Mouse (Mus musculus) mesoderm, embryonic 11.5 days (tissue): ENCODE measurements at regions not wholly inside any gene's neighbourhood (a gene's known extent, or its start where the extent isn't known, plus 50 kb on each side); places are given as distances from the start of the nearest gene placed in this dataset.
"Not testable (repeated sequence)": the region's sequence is repeated elsewhere in the genome, so short reads cannot be mapped to it uniquely, and the experiment has no call there.

Source experiments
- DNase-seq: peaks from one replicate; pipeline ENCODE4 v3.0.0-alpha.2; 2012; ENCODE audit warnings: low read depth, low spot score

DNA sequence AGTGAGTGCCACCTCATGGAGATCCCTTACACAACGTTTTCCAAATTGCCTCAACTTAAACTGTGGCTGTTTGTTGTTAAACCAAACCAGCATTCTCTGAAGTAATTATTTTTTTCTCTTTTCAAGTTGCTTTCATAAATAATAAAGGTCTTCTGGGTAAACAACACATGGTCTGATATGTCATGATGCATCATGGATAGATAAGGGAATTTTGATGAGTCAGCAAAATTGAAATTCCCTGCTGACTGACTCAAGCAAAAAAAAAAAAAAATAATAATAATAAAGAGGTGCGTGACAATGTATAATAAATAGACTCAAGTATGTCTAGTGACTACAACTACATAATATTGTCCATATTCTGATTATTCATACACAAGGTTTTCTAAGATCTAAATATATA is 201.8 kb downstream of the Adgb start:
- DNase-seq = no peak

DNA sequence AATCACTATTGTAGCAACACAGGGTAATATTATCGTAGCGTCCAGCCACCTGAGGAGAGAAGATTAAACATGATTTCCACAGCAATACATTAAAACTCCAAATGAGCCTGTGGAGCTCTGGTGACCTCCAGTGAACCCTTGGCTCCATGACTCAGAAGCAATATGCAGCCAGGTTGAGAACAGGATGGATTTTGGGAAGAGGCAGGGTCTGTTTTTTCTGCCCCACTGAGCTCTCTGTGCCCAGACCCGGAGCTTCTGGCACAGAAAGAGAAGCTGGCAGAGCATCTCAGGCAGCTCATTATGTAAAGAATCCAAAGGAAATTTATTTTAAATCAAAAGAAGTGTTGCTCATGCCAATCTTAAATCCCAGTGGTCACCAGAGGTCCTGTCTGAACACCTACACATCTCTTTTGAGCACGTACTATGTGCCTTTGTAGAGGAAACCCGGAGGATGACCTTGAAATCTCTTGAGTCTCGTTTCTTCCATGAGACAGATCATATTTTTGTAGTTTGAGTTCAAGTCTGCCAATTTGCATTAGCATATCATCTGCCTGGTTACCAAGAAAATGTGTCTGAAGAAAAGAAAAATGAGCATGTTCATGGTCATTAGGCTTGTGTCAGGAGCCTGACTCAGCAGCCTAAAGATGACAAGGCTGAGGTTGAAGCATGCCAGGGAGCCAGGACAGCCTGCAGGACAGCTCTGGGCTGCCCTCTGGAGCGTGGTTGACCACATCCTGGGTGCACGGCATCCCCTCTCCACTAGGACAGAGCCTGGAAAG is 219.4 kb downstream of the Adgb start:
- no peak for DNase-seq

DNA sequence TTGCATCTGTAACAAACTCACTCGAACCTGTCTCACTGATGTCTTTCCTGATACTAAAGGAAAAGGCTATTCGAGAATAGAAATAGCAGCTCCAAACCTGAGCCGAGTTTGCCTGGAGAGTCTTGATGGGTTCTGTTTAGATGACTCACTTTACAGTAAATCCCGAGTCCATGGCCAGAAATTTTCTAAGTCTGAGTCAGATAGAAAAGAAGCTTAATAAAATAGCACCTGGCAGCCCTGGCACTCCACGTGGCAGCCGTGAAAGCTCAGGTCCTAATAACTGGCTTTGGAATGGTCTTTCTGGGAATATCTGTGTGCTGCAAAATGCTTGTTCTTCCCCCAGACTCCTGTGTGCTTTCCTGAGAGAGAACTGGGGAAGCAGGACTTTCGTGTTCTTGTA is 220.0 kb downstream of the Adgb start:
- no peak for DNase-seq

DNA sequence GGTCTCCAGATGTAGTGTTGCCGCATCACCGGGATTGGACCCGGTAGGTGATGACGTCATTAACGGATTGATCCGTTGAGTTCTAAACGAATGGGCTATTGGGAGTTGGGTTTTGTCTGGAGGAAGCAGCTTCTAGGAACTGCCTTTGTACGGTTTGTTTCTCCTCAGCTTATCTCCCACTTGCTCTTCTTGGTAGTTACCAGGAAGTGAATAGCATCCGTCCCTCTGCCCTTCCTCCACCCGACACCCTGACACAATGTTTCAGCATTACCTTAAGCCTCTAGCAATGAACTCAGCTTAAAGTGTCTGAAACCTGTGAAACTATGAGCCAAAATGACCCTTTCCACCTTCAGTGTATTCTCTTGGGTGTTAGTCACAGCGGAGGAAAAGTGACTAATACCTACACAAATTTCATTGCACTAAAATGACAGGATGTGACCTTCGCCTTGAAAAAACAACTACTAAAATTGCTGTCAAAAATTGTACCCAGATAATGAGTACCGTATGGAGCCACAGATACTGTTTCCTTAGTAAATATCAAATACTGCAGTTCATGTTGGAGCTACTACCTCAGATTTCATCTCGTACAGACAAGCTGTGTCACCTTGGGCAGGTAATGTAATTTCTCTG is 237.1 kb downstream of the Adgb start:
- DNase-seq = no peak

DNA sequence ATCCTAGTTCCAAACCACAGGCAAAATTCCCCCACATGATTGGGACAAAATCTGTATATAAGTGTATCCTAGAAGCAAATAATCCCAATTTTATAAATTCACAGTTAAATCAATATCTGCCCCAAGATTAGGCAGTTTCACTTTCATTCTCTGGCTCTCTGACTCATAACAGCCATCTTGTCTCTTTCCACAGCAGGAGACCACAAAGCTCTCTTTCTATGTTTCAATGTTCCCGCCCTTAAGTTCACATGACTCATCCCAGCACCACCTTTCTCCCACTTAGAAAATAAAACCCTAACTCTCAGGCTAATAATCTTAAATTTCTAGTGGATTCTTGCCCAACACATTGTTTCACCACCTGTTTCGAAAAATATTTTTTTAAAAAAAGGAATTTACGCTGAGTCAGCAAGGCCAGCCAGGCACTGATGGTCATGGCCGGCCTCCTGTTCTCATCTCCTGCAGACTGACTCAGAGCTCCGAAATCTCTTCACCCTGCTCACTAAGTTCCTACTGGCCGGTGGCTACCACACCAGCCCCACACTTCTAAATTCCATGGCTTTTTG is 247.5 kb downstream of the Adgb start:
- DNase-seq = no peak

DNA sequence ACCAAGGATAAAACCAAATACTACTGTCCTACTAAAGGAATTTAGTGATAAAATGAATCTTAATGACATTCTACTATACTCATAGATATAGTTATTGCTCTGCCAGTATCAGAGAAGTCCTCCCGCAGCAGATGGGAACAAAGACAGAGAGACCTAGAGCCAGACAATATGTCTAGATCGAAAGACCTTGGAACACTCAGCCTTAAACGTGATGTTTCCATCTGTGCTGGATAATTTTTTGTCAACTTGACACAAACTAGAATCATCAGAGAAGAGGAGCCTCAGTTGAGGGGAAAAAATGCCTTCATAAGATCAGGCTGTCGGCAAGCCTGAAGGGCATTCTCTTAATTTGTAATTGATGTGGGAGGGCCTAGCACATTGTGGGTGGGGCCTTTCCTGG is 252.4 kb downstream of the Adgb start:
- DNase-seq = no peak

DNA sequence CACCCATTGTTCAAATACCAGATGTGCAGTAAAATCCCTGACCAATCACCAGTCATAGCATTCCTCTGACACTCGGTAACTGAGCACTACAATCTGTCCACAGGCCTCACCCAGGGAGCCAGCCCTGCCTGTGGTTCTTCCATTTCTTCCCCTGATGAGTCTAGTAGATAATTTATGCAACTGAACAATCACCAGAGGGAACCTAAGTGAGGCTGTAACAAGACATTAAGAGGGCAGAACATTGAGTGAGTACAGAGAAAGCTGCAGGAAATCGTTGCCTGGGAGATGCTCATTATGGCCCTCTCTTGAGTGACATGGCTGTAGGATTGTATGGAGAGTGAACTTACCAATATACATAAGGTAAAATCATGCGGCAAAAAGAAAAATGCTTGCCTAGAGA is 255.2 kb downstream of the Adgb start:
- no peak for DNase-seq

DNA sequence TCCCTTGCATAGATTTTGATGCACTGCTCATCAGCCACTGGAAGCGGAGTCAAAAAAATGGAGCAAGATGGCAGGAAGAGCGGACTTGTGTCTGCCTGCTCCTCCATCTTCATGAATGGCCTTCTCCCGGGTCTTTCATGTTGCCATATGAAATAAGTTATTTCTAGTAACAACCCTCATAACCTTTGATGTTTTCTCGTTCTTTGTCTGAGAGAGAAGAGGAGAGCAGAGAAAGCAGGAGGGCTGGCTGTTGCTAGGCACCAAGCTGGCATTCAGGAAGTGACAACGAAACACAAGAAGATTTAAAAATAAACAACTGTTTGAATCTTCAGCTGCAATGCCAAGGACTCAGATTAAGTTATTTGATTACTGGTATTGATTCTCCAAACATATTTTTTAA is 256.8 kb downstream of the Adgb start:
- DNase-seq = no peak

DNA sequence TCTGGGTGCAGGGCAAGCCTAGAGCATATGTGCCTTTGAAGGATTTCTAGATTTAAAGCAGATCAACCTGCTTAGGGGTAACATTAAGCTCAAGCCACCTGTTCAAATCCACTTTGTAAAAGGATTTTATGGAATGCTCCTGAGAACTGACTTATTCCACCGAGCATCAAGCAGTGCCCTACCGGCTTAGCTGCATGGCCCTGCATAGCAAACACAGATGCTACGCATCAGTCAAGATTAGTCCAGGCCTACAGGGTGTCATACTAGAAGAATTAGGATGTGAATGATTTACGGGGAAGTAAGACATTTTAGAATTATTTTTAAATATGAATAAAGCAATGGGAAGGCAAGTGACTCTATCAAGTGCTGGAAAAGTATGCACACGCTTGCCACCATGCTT is 263.8 kb downstream of the Adgb start:
- DNase-seq = peak; percentile 28

DNA sequence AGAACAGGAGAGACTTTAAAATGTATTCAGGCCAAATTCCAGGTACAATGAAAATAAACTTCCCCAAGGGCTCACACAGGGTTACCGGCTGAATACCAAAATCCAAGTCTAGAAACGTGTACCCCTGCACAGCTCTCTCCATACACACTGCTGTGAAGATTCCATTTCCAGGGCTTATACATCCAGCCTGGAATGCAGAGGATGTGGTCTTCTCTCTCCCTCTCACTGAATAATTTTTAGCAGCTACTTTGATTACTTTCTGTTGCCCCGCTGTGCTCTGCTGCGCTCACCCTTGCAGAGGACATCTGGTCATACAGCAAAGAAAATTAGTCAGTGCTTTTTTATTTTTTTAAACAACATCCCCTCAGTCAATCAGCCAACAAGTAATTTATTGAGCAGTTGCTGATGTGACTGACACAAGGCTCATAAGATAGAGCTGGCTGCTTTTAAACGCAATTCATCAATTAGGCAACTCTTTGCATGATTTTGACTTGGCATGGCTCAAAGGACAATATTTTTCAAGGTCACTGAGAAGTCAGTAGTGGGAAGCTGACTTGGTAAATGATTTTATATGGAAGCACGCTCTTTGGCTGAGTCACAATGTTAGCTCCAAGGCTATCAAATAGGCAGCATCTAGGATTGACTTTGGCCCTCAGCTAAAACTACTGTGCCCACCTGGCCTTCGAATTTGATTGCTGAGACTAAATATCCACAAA is 266.2 kb downstream of the Adgb start:
- DNase-seq = no peak

DNA sequence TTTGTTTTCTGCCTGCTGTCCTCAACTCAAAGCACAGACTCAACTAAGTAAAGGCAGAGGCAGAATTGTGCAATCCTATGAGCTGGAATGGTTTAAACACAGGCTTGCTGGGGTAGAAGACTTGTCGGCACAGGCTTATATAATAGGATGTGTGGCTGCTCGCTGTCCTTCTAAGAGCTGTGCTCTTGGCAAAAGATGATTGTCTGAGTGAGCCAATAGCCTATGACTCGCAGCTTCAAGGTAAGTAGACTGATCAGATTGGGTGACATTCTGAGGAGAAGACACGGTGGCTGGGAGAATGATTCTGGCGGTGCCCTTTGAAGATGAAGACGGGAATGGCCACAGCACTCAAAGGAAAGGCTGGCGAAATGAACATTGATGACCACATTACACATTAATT is 268.1 kb downstream of the Adgb start:
- DNase-seq = no peak

DNA sequence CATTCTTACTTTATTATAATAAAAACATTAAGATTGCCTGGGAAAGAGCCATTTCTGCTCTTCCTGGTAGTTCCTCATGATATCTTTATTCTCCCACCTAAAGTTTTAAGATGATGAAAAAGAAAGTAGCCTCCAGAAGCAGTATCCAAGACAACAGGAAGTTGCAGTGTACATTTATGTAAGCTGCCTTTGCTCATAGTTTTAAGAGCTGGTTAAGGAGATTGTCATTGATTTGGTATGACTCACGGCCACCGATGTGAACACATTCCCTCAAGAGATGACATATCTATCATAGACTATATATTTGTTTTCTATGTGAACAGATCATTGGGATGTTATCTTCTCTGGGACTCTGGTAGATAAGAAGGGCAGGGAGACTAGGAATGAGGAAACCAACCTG is 281.8 kb downstream of the Adgb start:
- DNase-seq = no peak

DNA sequence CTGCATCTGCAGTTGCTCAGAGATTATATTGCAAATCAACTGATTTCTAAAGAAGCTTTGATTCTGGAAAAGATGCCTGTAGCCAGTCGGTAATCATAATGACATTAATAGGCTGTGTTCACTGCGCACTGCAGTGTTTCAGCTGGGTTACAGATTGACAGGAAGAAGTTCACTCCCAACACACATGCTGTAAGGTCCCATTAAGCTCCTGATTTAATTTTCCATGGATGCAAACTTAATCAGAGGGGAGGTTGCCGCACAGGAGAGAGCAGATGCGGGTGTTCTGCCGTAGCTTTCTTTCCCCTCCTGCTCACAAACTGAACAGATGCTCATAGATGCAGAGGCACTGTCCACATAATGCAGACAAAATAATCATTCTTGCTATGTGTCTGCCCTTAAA is 284.0 kb downstream of the Adgb start:
- no peak for DNase-seq

DNA sequence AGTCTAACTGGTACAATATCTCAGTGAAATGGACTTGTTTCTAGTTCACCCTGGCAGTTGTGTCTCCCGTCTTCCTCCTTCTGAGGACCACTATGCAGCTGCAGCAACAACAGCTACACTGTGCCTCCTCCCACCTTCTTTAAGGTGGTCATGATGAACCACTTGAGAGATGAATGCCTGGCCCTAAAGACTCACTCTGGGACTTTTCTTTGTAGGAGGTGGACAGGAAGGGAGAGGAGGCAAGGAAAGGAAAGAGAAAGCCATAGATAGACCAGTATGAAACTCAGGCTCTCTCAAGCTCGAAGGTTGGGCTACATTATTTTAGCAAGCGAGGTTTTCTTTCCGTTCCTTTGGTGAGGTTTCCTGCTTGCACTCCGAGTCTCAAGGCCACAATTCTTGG is 285.4 kb downstream of the Adgb start:
- DNase-seq = no peak

DNA sequence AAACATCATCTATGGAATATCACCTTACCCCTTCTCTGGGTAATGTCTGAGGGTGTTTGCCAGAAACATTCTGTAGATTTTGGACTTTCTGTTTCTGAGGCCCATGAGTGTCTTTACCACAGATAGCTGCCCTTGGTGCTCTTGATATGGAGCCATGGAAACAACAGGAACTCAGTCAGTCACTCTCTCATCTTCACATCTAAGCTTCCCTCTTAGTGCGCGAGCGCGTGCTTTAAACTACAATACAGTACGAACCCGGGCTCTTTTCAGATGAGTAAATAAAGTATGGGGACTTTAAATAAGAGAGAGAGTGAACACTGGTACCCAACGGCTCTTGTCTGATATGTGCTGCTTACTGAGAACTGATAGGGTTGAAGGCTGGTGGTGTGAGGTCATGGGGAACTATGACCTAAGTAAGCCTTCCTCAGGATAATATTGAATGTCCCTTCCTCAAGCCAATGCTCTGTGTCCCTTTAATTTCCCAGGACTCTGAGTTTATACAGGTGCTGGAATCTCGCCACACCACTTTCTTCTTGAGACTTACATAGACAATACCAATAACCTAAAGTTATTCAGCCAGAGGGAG is 284.5 kb upstream of the Stxbp5 start:
- no peak for DNase-seq

DNA sequence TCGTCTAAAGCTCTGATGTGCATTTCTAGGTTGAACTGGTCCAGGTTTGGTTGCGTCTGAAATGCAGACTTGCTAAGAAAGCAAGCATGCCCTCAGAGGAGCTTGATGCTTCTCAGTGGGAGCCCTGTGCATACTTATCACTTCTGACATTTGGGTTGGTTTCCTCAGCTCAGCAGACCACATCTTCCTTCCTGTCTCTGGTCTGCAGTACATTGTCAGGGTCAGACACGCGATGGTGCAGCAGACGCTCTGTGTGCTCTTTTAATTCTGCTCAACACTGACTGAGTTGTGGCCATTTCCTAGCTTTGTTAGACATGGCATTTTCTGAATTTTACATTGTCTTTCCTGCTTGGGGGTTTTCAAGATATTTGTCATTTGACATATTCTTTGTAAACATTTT is 283.5 kb upstream of the Stxbp5 start:
- DNase-seq = no peak

DNA sequence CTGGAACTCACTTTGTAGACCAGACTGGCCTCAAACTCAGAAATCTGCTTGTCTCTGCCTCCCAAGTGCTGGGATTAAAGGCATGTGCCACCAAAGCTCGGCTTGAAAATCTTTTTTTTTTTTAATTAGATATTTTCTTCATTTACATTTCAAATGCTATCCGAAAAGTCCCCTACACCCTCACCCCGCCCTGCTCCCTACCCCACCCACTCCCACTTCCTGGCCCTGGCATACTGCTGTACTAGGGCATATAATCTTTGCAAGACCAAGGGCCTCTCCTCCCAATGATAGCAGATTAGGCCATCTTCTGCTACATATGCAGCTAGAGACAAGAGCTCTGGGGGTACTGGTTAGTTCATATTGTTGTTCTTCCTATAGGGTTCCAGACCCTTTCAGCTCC is 276.2 kb upstream of the Stxbp5 start:
- not testable (repeated sequence) for DNase-seq
